Mouse (Mus musculus): ENCODE results near the gene Kmt2a.

Kmt2a gene

DNA sequence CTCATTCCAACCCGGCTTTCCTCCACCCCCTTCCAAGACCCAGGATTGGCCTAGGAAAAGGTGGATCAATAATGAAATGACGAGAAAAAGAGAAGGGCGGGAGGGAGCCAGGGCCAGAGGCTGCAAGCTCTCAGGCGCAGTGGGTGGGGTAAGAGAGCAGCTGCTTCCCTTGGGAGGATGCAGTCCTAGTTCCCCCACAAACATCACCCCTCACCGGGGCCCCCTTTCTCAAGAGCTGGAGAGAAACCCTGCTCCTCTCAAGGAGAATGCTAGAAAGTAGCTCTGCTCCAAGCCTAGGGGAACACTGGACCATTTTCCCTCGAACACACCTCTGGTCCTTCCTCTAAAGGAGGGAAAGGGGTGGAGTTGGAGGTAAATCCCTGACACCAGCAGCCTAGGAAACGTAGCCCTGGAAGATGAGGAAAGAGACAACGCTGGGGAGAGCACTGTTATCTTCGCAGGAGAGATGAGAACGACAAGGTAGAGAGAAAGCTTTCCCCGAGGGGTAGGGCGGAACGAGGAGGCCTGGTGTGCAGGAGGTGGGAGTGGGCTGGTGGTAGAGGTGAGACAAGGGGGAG, 1.3 kb downstream of the Kmt2a start:
- no peak for DNase-seq

GRCm38 (mm10) chr9:44878776-44879500, 2.2 kb downstream of the Kmt2a start:
- no peak for DNase-seq

DNA sequence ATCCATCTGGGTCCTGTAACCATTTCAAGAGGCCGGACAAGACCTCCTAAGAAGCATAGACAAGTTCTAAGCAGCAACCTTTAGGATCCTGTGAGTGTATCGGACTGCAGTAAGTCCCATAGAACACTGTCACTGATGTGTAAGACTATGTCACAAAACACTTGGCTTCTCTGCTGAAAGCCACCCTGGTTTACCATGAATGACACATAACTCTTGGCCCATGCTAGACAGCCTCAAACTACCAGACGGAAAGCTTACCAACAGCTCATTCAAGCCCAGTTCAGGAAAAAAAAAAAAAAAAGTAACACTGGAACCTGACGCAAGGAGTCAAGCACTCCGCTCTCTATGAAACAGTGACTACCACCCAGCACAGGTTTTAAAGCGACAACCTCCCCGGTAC, 3.4 kb downstream of the Kmt2a start:
- DNase-seq, result no peak

- DNase-seq, result peak; percentile 29 to 46
Observed at GRCm38 (mm10) chr9:44875476-44875875, 5.6 kb downstream of the Kmt2a start.

GRCm38 (mm10) chr9:44874198-44874597, 6.9 kb downstream of the Kmt2a start:
- no peak for DNase-seq

DNA sequence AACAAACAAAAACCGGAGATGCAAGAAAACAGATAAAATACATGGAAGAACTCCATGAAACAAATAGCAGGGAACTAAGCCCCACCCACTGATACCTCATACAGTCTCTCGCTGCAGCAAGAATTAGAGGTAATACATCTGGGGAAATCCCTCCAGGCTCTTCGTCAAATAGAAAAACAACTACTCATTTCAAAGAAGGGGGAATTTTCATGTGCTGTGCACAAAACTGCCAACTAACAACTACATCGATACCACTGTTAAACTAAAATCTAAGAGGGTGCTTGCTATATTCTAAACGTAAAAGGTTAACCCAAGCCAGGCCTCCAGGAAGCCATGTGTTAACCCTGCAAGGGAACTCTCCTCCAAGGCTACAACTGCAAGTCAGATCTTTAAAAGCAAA, 7.4 kb downstream of the Kmt2a start:
- no peak for DNase-seq

- DNase-seq, result no peak
Observed at GRCm38 (mm10) chr9:44868336-44869094, 12.6 kb downstream of the Kmt2a start.

DNA sequence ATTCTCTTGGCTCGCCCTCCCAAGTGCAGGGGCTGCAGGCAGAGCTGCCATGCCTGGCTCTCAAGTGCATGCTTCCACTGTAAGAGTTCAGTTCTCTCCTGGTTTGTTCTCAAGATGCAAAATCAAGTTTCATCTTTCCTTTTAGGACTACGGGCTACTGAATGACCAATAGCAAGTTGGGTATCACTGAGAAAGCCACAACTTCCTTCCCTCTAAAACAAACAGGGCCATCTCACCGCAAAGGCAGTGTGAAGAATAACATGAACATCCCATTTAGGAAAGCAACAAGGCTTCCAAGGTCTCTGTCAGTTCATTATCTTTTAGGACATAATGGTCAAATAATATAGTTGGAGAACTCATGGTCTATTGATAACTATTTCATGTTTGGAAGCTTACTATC, 13.4 kb downstream of the Kmt2a start:
- DNase-seq, result no peak

GRCm38 (mm10) chr9:44866501-44867240, 14.4 kb downstream of the Kmt2a start:
- DNase-seq, result peak; percentile 28 to 33

- DNase-seq, result no peak
Observed at GRCm38 (mm10) chr9:44861121-44861520, 20.0 kb downstream of the Kmt2a start.

GRCm38 (mm10) chr9:44858657-44859056, 22.4 kb downstream of the Kmt2a start:
- DNase-seq, result no peak

GRCm38 (mm10) chr9:44857405-44857992, 23.6 kb downstream of the Kmt2a start:
- DNase-seq, result no peak

- no peak for DNase-seq
Observed at GRCm38 (mm10) chr9:44855153-44855552, 25.9 kb downstream of the Kmt2a start.

DNA sequence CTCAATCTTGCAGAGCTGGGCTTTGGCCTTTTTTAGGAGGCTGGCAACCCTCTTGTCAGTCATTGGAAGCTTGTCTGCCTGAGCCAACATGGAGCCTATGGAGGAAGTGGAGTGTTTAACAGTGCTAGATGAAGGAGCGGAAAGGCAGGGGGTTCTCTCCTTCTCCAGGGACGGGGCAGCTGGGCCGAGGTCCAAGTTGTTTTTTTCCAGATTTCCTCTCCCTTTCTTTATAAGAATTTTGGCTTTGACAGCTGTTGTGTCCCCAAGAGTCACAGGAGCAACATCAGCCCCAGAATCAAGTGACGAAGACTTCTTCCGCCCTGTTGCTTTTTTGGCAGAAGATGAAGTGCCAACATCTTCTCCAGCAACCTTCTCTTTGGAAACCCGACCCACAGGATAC, 33.6 kb downstream of the Kmt2a start:
- DNase-seq, result peak in 1 of 2 experiments; percentile 23

- DNase-seq, result peak; percentile 41 to 55
Observed at GRCm38 (mm10) chr9:44841241-44841640, 39.9 kb downstream of the Kmt2a start.

DNA sequence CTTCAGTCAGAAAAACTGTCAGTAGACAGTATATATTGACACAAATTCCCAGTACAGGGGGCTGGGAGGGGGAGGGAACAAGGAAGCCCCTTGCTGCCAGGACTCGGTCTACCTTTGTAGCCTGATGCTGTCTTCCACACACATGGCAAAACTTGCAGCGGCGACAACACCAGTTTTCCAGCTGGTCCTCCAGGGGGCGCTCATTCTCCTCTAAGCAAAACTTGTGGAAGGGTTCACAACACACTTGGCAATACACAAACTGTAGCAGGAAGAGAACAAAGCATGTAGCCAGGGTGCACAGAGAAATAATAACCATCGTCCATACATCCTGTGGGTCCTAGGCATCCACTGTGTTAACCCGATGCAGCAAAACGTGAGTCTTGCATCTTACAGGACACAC, 44.7 kb downstream of the Kmt2a start:
- peak; percentile 62 to 85 for DNase-seq

DNA sequence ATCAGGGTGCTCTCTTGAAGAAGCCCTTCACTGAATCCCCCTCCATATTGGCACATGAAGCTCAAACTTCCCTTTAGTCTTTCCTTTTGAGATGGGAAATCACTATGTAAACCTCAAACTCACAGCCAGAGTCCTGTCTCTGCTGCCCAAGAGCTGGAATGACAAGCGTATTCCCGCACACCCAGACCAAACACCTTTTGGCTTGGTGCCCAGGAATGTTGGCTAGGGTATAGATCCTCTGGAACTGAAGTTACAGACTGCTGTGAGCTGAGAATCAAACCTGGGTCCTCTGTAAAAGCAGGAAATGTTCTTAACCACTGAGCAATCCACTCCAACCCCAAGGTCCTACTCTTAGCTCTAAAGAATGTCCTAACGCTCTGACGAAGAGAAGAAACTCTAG, 48.7 kb downstream of the Kmt2a start:
- peak; percentile 60 to 80 for DNase-seq

- peak; percentile 25 to 35 for DNase-seq
Observed at GRCm38 (mm10) chr9:44830506-44830905, 50.6 kb downstream of the Kmt2a start.

DNA sequence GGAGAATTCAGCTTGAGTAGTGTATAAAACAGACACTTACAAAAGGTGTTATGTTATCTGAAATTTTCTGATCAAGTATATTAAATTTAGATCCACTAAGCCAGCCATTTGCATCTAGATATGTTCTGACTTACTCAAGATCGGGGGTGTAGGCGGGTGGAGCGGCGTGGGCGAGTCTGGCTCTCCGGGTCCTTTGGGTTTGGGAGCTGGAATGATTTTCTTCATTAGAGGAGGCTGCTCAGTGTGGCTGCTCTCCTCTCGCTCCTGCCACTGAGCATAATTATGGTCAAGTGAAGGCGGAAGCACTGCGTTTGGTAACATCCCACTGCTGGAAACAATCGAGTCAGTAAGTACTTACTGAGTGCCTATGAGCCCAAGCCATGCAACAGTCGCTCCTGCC, 52.2 kb downstream of the Kmt2a start:
- no peak for DNase-seq

GRCm38 (mm10) chr9:44826660-44827059, 54.4 kb downstream of the Kmt2a start:
- no peak for DNase-seq

- DNase-seq, result no peak
Observed at GRCm38 (mm10) chr9:44819920-44820827, 60.9 kb downstream of the Kmt2a start.

DNA sequence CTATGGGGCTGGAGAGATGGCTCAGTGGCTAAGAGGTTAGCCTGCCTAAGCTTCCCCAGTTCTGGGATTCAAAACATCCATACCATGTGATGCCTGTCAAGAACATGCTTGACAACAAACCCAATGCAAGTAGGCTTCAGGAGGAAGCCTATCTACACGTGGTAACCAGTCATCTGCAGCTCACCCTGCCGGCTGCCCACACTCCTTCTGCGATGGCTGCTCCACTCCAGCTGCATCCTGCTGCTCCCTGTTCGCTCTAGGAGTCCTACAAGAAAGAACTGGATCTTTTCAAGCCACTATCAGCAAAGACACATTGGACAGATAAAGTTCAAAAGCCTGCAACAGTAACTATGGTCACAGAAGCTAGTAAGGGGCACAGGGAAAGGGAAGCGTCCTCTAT, 63.6 kb downstream of the Kmt2a start:
- no peak for DNase-seq

All from kidney, postnatal 36 days (tissue).